Mouse (Mus musculus) kidney, adult 2 months (tissue): Measurements from ENCODE around the gene Slc8a3.

Experiments used
- CTCF ChIP-seq: fragments of 200-500 bp; conservative IDR thresholded peaks from 2 replicates; pipeline ENCODE4 v1.5.1; 2011; ENCODE audit warnings: low read depth, mild to moderate bottlenecking, control low read depth, low read length, moderate library complexity, mixed read lengths; ENCODE audit not compliant: insufficient read depth, insufficient read length
- POLR2A ChIP-seq: fragments of 200-500 bp; IDR thresholded peaks from one replicate; pipeline ENCODE4 v1.6.1; 2011; ENCODE audit warnings: low read depth, low read length, control low read depth

DNA sequence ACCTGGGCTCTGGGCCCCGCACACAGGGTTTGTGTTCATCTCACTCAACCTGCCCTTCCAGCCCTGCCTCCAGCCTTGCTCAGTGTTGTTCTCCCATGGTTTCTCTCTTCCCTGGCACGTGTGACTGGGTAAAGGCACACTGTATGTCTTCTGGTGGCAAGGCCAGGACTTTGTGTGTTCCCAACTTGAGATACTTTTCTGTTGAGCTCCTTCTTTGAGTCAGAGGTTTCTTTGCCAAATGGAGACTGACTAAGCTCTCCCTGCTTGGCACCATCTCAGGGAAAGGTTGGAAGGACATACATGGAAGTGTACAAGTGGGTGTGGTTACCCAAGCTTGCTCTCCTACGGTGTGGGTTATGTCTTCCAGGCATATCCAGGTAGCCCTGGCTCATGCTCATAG is 169.8 kb downstream of the Slc8a3 start:
- TF ChIP-seq CTCF (no peak), POLR2A (no peak)
